Mouse (Mus musculus): ENCODE data around the gene Il1rn. TPM values are rescaled to one million over a fixed set of nuclear protein-coding genes. Genes with fewer than 3 reads are reported as not detected.

Il1rn gene
- polyA plus RNA-seq (2014; fragmentation: Nextera tagmentation; extraction: Ambion mirVana) = 0.17 and 0.34 TPM in 2 replicates

DNA sequence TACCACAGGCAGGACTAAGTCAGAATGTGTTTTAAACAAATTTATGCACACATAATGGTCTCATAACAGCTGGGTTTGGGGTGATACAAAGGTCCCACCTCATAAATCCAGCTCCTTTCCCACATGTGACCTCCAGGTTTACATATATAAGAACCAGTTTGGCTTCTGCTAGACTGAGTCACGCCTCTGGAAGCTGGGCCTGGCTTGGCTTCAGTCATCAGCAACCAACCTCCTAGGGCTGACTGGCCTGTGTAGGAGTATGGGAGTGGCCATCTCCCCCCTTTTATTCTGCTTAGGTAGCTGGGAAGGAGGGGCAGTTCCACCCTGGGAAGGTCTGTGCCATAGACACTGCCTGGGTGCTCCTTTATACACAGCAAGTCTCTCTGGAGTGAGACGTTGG, at the start of gene Il1rn:
Gene Il1rn (plus strand): TSS at position 309 of the 400 bp plus-strand sequence.
- H3K4me3 ChIP-seq (ENCODE audit: low read depth, low read length) = no peak within 1 kb of the TSS
- DNase-seq (ENCODE audit: low spot score) = no peak
- H3K9ac ChIP-seq (ENCODE audit: low read depth, low read length) = no peak within 1 kb of the TSS
- H3K4me1 ChIP-seq (replicated peaks; ENCODE audit: control insufficient read depth, insufficient read depth, low read length) = no peaks in the 10 kb centered on the region
- H3K9me3 ChIP-seq (ENCODE audit: control insufficient read depth, low read length) = no peaks in the 10 kb centered on the region
- no peak within 1 kb of the TSS for H3K27ac ChIP-seq (ENCODE audit: low read depth, low read length)
- WGBS = 79% methylated on average over 2 of the region's 2 CpGs
- no peaks in the 10 kb centered on the region for H3K27me3 ChIP-seq (replicated peaks; ENCODE audit: control insufficient read depth, insufficient read depth, low read length)
- no peak within 1 kb of the TSS for H3K4me2 ChIP-seq
- ATAC-seq (replicated peaks; ENCODE audit: low FRiP score) = no peak
- no peaks in the 10 kb centered on the region for H3K36me3 ChIP-seq (ENCODE audit: control insufficient read depth, insufficient read depth, low read length)

DNA sequence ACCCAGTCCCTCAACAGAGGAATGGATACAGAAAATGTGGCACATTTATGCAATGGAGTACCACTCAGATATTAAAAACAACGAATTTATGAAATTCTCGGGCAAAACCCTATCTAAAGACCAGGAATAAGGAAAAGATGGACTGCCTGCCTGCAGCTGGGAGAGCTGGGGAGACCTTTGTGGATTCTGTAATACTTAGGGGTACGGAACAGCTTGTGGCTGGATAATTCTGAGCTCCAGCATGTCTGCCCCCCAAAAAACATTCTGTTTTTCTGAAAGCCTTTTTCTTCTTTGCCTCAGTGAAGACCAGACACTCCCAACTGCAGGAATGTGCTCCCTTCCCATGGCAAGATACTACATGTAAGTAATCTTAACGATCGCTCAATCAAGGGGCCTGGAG, 45.8 kb upstream of the Il1rn start, which contains the start of gene Il1f10:
Gene Il1f10 (plus strand): TSS at position 301 of the 400 bp plus-strand sequence.
- Histone ChIP-seq H3K27ac (ENCODE audit: low read depth, low read length) (no peak within 1 kb of the TSS), H3K9me3 (ENCODE audit: control insufficient read depth, low read length) (no peaks in the 10 kb centered on the region), H3K27me3 (replicated peaks; ENCODE audit: control insufficient read depth, insufficient read depth, low read length) (no peaks in the 10 kb centered on the region), H3K4me2 (no peak within 1 kb of the TSS), H3K4me3 (ENCODE audit: low read depth, low read length) (no peak within 1 kb of the TSS), H3K4me1 (replicated peaks; ENCODE audit: control insufficient read depth, insufficient read depth, low read length) (no peaks in the 10 kb centered on the region), H3K36me3 (ENCODE audit: control insufficient read depth, insufficient read depth, low read length) (no peaks in the 10 kb centered on the region), H3K9ac (ENCODE audit: low read depth, low read length) (no peak within 1 kb of the TSS)
- ATAC-seq (replicated peaks; ENCODE audit: low FRiP score) = no peak
- DNase-seq (ENCODE audit: low spot score) = no peak
- WGBS = 74% methylated on average over 5 of the region's 5 CpGs

- no peak for ATAC-seq (replicated peaks; ENCODE audit: low FRiP score)
- Histone ChIP-seq H3K4me1 (replicated peaks; ENCODE audit: control insufficient read depth, insufficient read depth, low read length) (no peaks in the 10 kb centered on the region), H3K9me3 (ENCODE audit: control insufficient read depth, low read length) (no peaks in the 10 kb centered on the region), H3K27me3 (replicated peaks; ENCODE audit: control insufficient read depth, insufficient read depth, low read length) (no peaks in the 10 kb centered on the region), H3K27ac (ENCODE audit: low read depth, low read length) (no peak overlapping the region), H3K4me3 (ENCODE audit: low read depth, low read length) (no peak overlapping the region), H3K36me3 (ENCODE audit: control insufficient read depth, insufficient read depth, low read length) (no peaks in the 10 kb centered on the region), H3K9ac (ENCODE audit: low read depth, low read length) (no peak overlapping the region), H3K4me2 (no peak overlapping the region)
- DNase-seq (ENCODE audit: low spot score) = no peak
- WGBS = 45% methylated on average over 1 of the region's 1 CpGs
Observed at GRCm38 (mm10) chr2:24294616-24295015, 42.0 kb upstream of the Il1rn start.

- no peaks in the 10 kb centered on the region for H3K4me1 ChIP-seq (replicated peaks; ENCODE audit: control insufficient read depth, insufficient read depth, low read length)
- no peak overlapping the region for H3K9ac ChIP-seq (ENCODE audit: low read depth, low read length)
- H3K4me2 ChIP-seq = no peak overlapping the region
- no peak overlapping the region for H3K27ac ChIP-seq (ENCODE audit: low read depth, low read length)
- no peaks in the 10 kb centered on the region for H3K36me3 ChIP-seq (ENCODE audit: control insufficient read depth, insufficient read depth, low read length)
- no peak overlapping the region for H3K4me3 ChIP-seq (ENCODE audit: low read depth, low read length)
- WGBS = 10% methylated on average over 3 of the region's 3 CpGs
- H3K9me3 ChIP-seq (ENCODE audit: control insufficient read depth, low read length) = no peaks in the 10 kb centered on the region
- H3K27me3 ChIP-seq (replicated peaks; ENCODE audit: control insufficient read depth, insufficient read depth, low read length) = no peaks in the 10 kb centered on the region
- ATAC-seq (replicated peaks; ENCODE audit: low FRiP score) (no peak), DNase-seq (ENCODE audit: low spot score) (no peak)
Observed at GRCm38 (mm10) chr2:24296837-24297236, 39.8 kb upstream of the Il1rn start.

GRCm38 (mm10) chr2:24311302-24312001, 25.2 kb upstream of the Il1rn start:
- H3K4me2 ChIP-seq = no peak overlapping the region
- H3K27ac ChIP-seq (ENCODE audit: low read depth, low read length) = no peak overlapping the region; the same call in 1 of the 2 replicates
- DNase-seq (ENCODE audit: low spot score) (no peak), ATAC-seq (replicated peaks; ENCODE audit: low FRiP score) (peak; percentile 60)
- no peaks in the 10 kb centered on the region for H3K27me3 ChIP-seq (replicated peaks; ENCODE audit: control insufficient read depth, insufficient read depth, low read length)
- no peaks in the 10 kb centered on the region for H3K9me3 ChIP-seq (ENCODE audit: control insufficient read depth, low read length)
- no peaks in the 10 kb centered on the region for H3K4me1 ChIP-seq (replicated peaks; ENCODE audit: control insufficient read depth, insufficient read depth, low read length)
- H3K4me3 ChIP-seq (ENCODE audit: low read depth, low read length) = no peak overlapping the region
- no peak overlapping the region for H3K9ac ChIP-seq (ENCODE audit: low read depth, low read length)
- 54% methylated on average over 6 of the region's 6 CpGs for WGBS
- no peaks in the 10 kb centered on the region for H3K36me3 ChIP-seq (ENCODE audit: control insufficient read depth, insufficient read depth, low read length)

- no peak overlapping the region for H3K9ac ChIP-seq (ENCODE audit: low read depth, low read length)
- H3K4me2 ChIP-seq = no peak overlapping the region
- H3K27me3 ChIP-seq (replicated peaks; ENCODE audit: control insufficient read depth, insufficient read depth, low read length) = no peaks in the 10 kb centered on the region
- no peak for DNase-seq (ENCODE audit: low spot score)
- WGBS = 71% methylated on average over 1 of the region's 1 CpGs
- H3K27ac ChIP-seq (ENCODE audit: low read depth, low read length) = no peak overlapping the region
- H3K36me3 ChIP-seq (ENCODE audit: control insufficient read depth, insufficient read depth, low read length) = no peaks in the 10 kb centered on the region
- H3K9me3 ChIP-seq (ENCODE audit: control insufficient read depth, low read length) = no peaks in the 10 kb centered on the region
- no peak for ATAC-seq (replicated peaks; ENCODE audit: low FRiP score)
- no peaks in the 10 kb centered on the region for H3K4me1 ChIP-seq (replicated peaks; ENCODE audit: control insufficient read depth, insufficient read depth, low read length)
- H3K4me3 ChIP-seq (ENCODE audit: low read depth, low read length) = no peak overlapping the region
Observed at GRCm38 (mm10) chr2:24316919-24317318, 19.7 kb upstream of the Il1rn start.

- H3K36me3 ChIP-seq (ENCODE audit: control insufficient read depth, insufficient read depth, low read length) = no peaks in the 10 kb centered on the region
- no peak overlapping the region for H3K9ac ChIP-seq (ENCODE audit: low read depth, low read length)
- no peak overlapping the region for H3K4me3 ChIP-seq (ENCODE audit: low read depth, low read length)
- no peaks in the 10 kb centered on the region for H3K9me3 ChIP-seq (ENCODE audit: control insufficient read depth, low read length)
- no peaks in the 10 kb centered on the region for H3K4me1 ChIP-seq (replicated peaks; ENCODE audit: control insufficient read depth, insufficient read depth, low read length)
- H3K27ac ChIP-seq (ENCODE audit: low read depth, low read length) = no peak overlapping the region
- H3K4me2 ChIP-seq = no peak overlapping the region
- DNase-seq (ENCODE audit: low spot score) (no peak), ATAC-seq (replicated peaks; ENCODE audit: low FRiP score) (no peak)
- 53% methylated on average over 4 of the region's 4 CpGs for WGBS
- no peaks in the 10 kb centered on the region for H3K27me3 ChIP-seq (replicated peaks; ENCODE audit: control insufficient read depth, insufficient read depth, low read length)
Observed at GRCm38 (mm10) chr2:24317919-24318598, 18.6 kb upstream of the Il1rn start.

- H3K4me1 ChIP-seq (replicated peaks; ENCODE audit: control insufficient read depth, insufficient read depth, low read length) = no peaks in the 10 kb centered on the region
- H3K4me2 ChIP-seq = no peak overlapping the region
- no peak overlapping the region for H3K9ac ChIP-seq (ENCODE audit: low read depth, low read length)
- no peak overlapping the region for H3K27ac ChIP-seq (ENCODE audit: low read depth, low read length)
- WGBS = 48% methylated on average over 3 of the region's 3 CpGs
- no peaks in the 10 kb centered on the region for H3K27me3 ChIP-seq (replicated peaks; ENCODE audit: control insufficient read depth, insufficient read depth, low read length)
- no peaks in the 10 kb centered on the region for H3K9me3 ChIP-seq (ENCODE audit: control insufficient read depth, low read length)
- 0 out of 2 replicates have a peak, but pooled peaks have one; percentile 12 for ATAC-seq (replicated peaks; ENCODE audit: low FRiP score)
- DNase-seq (ENCODE audit: low spot score) = no peak
- no peak overlapping the region for H3K4me3 ChIP-seq (ENCODE audit: low read depth, low read length)
- no peaks in the 10 kb centered on the region for H3K36me3 ChIP-seq (ENCODE audit: control insufficient read depth, insufficient read depth, low read length)
Observed at GRCm38 (mm10) chr2:24335333-24335732, 1.3 kb upstream of the Il1rn start.
